Mouse (Mus musculus) myocyte (in vitro differentiated cells): ENCODE measurements around the gene Ctnnb1.

ENCODE experiments used
- CEBPB ChIP-seq: IDR thresholded peaks from 2 replicates; pipeline ENCODE4 v1.6.1; 2011; ENCODE audit warnings: mild to moderate bottlenecking, moderate library complexity; ENCODE audit not compliant: poor library complexity, insufficient read depth, severe bottlenecking
- MAX ChIP-seq: IDR thresholded peaks from one replicate; pipeline ENCODE4 v1.6.1; 2011; ENCODE audit warnings: low read depth, mild to moderate bottlenecking, control low read depth
- POLR2A ChIP-seq: IDR thresholded peaks from one replicate; pipeline ENCODE4 v1.6.1; 2011; ENCODE audit warnings: low read depth, mild to moderate bottlenecking, control low read depth, moderate library complexity; ENCODE audit not compliant: insufficient read length
- USF1 ChIP-seq: IDR thresholded peaks from one replicate; pipeline ENCODE4 v1.6.1; 2011; ENCODE audit warnings: low read depth, mild to moderate bottlenecking, control low read depth, moderate library complexity

- TF ChIP-seq MAX = no peak
- TF ChIP-seq POLR2A = no peak
- no peak for TF ChIP-seq USF1
- TF ChIP-seq CEBPB = no peak
Observed at GRCm38 (mm10) chr9:120943757-120944156, 14.7 kb downstream of the Ctnnb1 start.
